Mouse (Mus musculus) cerebellum, postnatal 10 days (tissue): ENCODE measurements around the gene Lcmt1.

Experiments used
- DNase-seq, 2 experiments: peaks; one replicate each; pipeline ENCODE4 v3.0.0; 2021; ENCODE audit warnings: mixed read lengths in 2 of 2

The Lcmt1 gene

GRCm38 (mm10) chr7:123361229-123361980 is 8.2 kb upstream of the Lcmt1 start:
- no peak for DNase-seq

- no peak for DNase-seq
These were observed 6.8 kb upstream of the Lcmt1 start for GRCm38 (mm10) chr7:123362806-123363205.

- no peak for DNase-seq
These were observed 5.6 kb upstream of the Lcmt1 start for GRCm38 (mm10) chr7:123363971-123364370.

- DNase-seq: peak; percentile 59 to 60
These were observed 3.5 kb upstream of the Lcmt1 start for GRCm38 (mm10) chr7:123365876-123366741.

- DNase-seq: no peak
These were observed 2.8 kb upstream of the Lcmt1 start for GRCm38 (mm10) chr7:123366806-123367205.

- DNase-seq: no peak
These were observed 2.1 kb upstream of the Lcmt1 start for GRCm38 (mm10) chr7:123367218-123368150.

GRCm38 (mm10) chr7:123368187-123368586 is 1.4 kb upstream of the Lcmt1 start:
- DNase-seq: no peak

GRCm38 (mm10) chr7:123368778-123369746 is 522 bp upstream of the Lcmt1 start:
- DNase-seq: no peak

GRCm38 (mm10) chr7:123370700-123371099 is 1.1 kb downstream of the Lcmt1 start:
- DNase-seq: no peak

GRCm38 (mm10) chr7:123371501-123371900 is 1.9 kb downstream of the Lcmt1 start:
- peak in 1 of 2 experiments; percentile 26 for DNase-seq

GRCm38 (mm10) chr7:123377443-123378400 is 8.1 kb downstream of the Lcmt1 start:
- DNase-seq: peak; percentile 95 to 97

GRCm38 (mm10) chr7:123385693-123386407 is 16.3 kb downstream of the Lcmt1 start:
- no peak for DNase-seq

- DNase-seq: peak; percentile 11 to 26
These were observed 20.2 kb downstream of the Lcmt1 start for GRCm38 (mm10) chr7:123389686-123390280.

- DNase-seq: no peak
These were observed 24.7 kb downstream of the Lcmt1 start for GRCm38 (mm10) chr7:123394271-123394670.

GRCm38 (mm10) chr7:123396900-123397299 is 27.3 kb downstream of the Lcmt1 start:
- peak in 1 of 2 experiments; percentile 34 for DNase-seq

- no peak for DNase-seq
These were observed 27.8 kb downstream of the Lcmt1 start for GRCm38 (mm10) chr7:123397369-123397768.

- DNase-seq: peak in 1 of 2 experiments; percentile 39
These were observed 28.3 kb downstream of the Lcmt1 start for GRCm38 (mm10) chr7:123397931-123398330.

- DNase-seq: peak; percentile 84 to 87
These were observed 29.2 kb downstream of the Lcmt1 start for GRCm38 (mm10) chr7:123398828-123399227.

GRCm38 (mm10) chr7:123399286-123399685 is 29.7 kb downstream of the Lcmt1 start:
- DNase-seq: peak; percentile 79 to 84
